Mouse (Mus musculus) limb, embryonic 14.5 days (tissue): Measurements from ENCODE around the gene Srsf4. TPM values are rescaled to one million over a fixed set of nuclear protein-coding genes. Genes with fewer than 3 reads are reported as not detected.

Source experiments
- ATAC-seq: fragments of 200-750 bp; cut with Nextera tagmentation; 2 replicates; pipeline ENCODE4 v1.8.0; 2017; ENCODE audit warnings: low read depth, moderate number of reproducible peaks, moderate TSS enrichment; ENCODE audit not compliant: low FRiP score
- DNase-seq: peaks from one replicate; pipeline ENCODE4 v3.0.0-alpha.2; 2015; ENCODE audit warnings: low spot score
- H3K27ac ChIP-seq: fragments of 300-500 bp; sonication (generic); replicated peaks from 2 replicates; pipeline ENCODE4 v1.5.1; 2014; ENCODE audit warnings: low read depth, mild to moderate bottlenecking, low read length, moderate library complexity, mixed read lengths
- H3K27me3 ChIP-seq: fragments of 300-500 bp; sonication (generic); 2 replicates; pipeline ENCODE4 v1.6.1; 2014; ENCODE audit warnings: low read length, mixed read lengths; ENCODE audit not compliant: control insufficient read depth, insufficient read depth
- H3K36me3 ChIP-seq: fragments of 300-500 bp; sonication (generic); 2 replicates; pipeline ENCODE4 v1.6.1; 2014; ENCODE audit warnings: mild to moderate bottlenecking, low read length, moderate library complexity, mixed read lengths; ENCODE audit not compliant: control insufficient read depth, insufficient read depth
- H3K4me1 ChIP-seq: fragments of 300-500 bp; sonication (generic); 2 replicates; pipeline ENCODE4 v1.6.1; 2014; ENCODE audit warnings: antibody characterized with exemption, low read length, mixed read lengths; ENCODE audit not compliant: control insufficient read depth, insufficient read depth
- H3K4me2 ChIP-seq: fragments of 300-500 bp; sonication (generic); replicated peaks from 2 replicates; pipeline ENCODE4 v1.6.1; 2014; ENCODE audit warnings: low read depth, mild to moderate bottlenecking, low read length, moderate library complexity; ENCODE audit not compliant: severe bottlenecking
- H3K4me3 ChIP-seq: fragments of 300-500 bp; sonication (generic); replicated peaks from 2 replicates; pipeline ENCODE4 v1.5.1; 2014; ENCODE audit warnings: low read length
- H3K9ac ChIP-seq: fragments of 300-500 bp; sonication (generic); 2 replicates; pipeline ENCODE4 v1.6.1; 2014; ENCODE audit warnings: mild to moderate bottlenecking, low read depth, low read length, moderate library complexity; ENCODE audit not compliant: severe bottlenecking
- H3K9me3 ChIP-seq: fragments of 300-500 bp; sonication (generic); 2 replicates; pipeline ENCODE4 v1.6.1; 2016; ENCODE audit warnings: low read length; ENCODE audit not compliant: control insufficient read depth
- POLR2A ChIP-seq: fragments of 200-500 bp; IDR thresholded peaks from 2 replicates; pipeline ENCODE4 v1.8.0; 2012; ENCODE audit warnings: inconsistent platforms, mild to moderate bottlenecking, moderate library complexity, borderline replicate concordance; ENCODE audit not compliant: insufficient read depth, insufficient read length; ENCODE audit errors: extremely low read depth
- WGBS: fragments of 180-500 bp; shearing (Covaris S2); extraction: QIAGEN DNeasy Blood & Tissue Kit; methylation state at CpG from one replicate; pipeline ENCODE4 v1.1.7; 2014; 5-methylcytosine and 5-hydroxymethylcytosine counted together
- polyA plus RNA-seq, 2 experiments: library from polyadenylated mRNA; depleted of rRNA in 1 of 2; stranded (reverse) in 1 of 2; unstranded in 1 of 2; fragments of >200 nt; fragmentation: Nextera tagmentation in 1 of 2; extraction: Ambion mirVana in 1 of 2; gene quantifications; 2 replicates each; pipeline versions ENCODE4 v1.2.1 to v1.2.3; 2012 to 2014

Srsf4 gene
- polyA plus RNA-seq, 2 experiments = 97.7 to 113 TPM

- no peak overlapping the region for H3K27ac ChIP-seq
- no peak overlapping the region for H3K4me2 ChIP-seq
- DNase-seq (no peak), ATAC-seq (no peak)
- no peak for TF ChIP-seq POLR2A
- H3K4me3 ChIP-seq = no peak overlapping the region
- H3K4me1 ChIP-seq = peaks cover 14% of the 10 kb centered on the region
- H3K27me3 ChIP-seq = no peaks in the 10 kb centered on the region
- H3K9me3 ChIP-seq = no peaks in the 10 kb centered on the region
- peaks cover 21% of the 10 kb centered on the region for H3K36me3 ChIP-seq
- WGBS = 78% methylated on average over 3 of the region's 3 CpGs
- H3K9ac ChIP-seq = no peak overlapping the region
Measured at GRCm38 (mm10) chr4:131907912-131908311, 34.5 kb downstream of the Srsf4 start.

DNA sequence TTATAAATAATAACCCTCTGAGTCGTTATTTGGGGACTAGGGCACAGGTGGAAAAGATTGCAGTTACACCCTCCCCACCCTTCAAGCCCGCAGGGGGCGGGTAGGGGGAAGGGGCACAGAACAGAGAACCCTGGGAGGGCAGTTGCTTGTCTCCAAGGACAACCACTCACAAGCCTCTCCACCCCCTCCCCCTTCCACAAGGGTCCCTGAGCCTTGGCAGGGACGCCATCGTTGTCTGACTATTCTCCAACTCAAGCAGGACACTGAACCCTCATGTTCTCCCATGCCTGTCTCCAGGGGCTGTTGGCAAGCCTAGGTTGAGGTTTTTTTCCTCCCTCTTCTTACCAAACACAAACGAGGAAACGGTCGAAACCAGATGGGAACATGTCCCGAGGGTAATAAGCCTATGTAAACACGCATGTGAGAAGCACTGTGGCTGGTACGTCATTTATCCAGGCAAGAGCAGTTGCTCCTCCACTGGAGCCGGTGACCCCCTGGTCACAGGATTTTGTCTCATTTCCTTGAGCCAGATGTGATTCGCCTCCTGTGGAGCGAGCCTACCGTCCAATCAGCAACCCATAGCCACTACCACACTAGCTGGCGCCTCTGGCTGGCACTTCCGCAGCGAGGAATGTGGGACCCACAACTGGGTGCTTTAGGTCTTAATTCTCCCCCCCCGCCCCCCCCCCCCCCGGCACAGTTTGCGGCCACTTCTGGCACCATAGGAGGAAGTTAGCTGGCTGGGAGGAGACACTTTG, 37.0 kb downstream of the Srsf4 start:
- peaks cover 23% of the 10 kb centered on the region for H3K4me1 ChIP-seq
- H3K4me3 ChIP-seq = no peak overlapping the region
- no peak overlapping the region for H3K9ac ChIP-seq
- TF ChIP-seq POLR2A = no peak
- no peaks in the 10 kb centered on the region for H3K27me3 ChIP-seq
- DNase-seq = no peak
- H3K9me3 ChIP-seq = no peaks in the 10 kb centered on the region
- peaks cover 1% of the 10 kb centered on the region; the same call in 1 of the 2 replicates for H3K36me3 ChIP-seq
- 6% methylated on average over 18 of the region's 21 CpGs for WGBS
- H3K4me2 ChIP-seq = peak overlapping the region; percentile 31
- no peak for ATAC-seq
- 0 out of 2 replicates have a peak overlapping the region, but pooled peaks have one; percentile 13 for H3K27ac ChIP-seq

DNA sequence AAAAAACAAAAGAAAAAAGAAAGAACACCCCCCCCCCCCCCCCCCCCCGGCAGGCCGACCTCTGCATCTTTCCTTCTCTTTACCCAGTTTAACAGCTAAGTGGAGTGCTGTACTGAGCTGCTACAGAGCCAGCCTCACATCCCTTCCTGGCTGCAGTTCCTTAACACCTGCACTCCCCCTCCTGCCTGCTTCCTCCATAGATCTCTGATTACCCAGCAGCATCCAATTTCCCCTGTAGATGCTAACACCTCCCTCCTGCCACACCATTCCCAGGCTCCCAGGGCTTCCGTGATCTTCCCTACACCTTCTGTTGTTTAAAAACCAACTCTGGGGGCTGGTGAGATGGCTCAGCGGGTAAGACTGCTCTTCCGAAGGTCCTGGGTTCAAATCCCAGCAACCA, 38.1 kb downstream of the Srsf4 start:
- TF ChIP-seq POLR2A = no peak
- H3K4me1 ChIP-seq = peaks cover 33% of the 10 kb centered on the region
- no peaks in the 10 kb centered on the region for H3K36me3 ChIP-seq
- H3K9ac ChIP-seq = no peak overlapping the region
- WGBS = 44% methylated on average over 3 of the region's 5 CpGs
- no peak overlapping the region for H3K27ac ChIP-seq
- H3K9me3 ChIP-seq = no peaks in the 10 kb centered on the region
- H3K4me3 ChIP-seq = no peak overlapping the region
- no peaks in the 10 kb centered on the region for H3K27me3 ChIP-seq
- ATAC-seq (no peak), DNase-seq (no peak)
- no peak overlapping the region for H3K4me2 ChIP-seq

DNA sequence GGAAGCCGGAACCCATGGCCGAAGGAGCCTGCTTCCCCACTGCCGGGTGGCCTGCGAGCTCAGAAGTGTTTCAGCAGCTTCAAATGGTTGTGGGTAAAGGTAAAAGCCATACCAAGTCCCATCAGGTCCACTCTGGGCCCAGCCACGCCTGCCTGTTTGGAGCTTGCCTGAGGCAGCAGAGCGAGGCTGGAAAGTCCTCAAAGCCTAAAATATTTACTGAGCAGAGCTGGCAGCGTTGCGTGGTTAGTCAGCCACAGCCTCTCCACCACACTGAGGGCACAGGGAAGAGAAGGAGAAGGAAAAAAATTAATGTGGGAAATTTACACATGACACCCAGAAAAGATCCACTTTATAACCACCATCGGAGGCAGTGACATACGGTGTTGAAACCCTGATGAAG, 40.1 kb downstream of the Srsf4 start:
- H3K9me3 ChIP-seq = no peaks in the 10 kb centered on the region
- no peak for TF ChIP-seq POLR2A
- no peak overlapping the region for H3K27ac ChIP-seq
- peaks cover 44% of the 10 kb centered on the region for H3K4me1 ChIP-seq
- 41% methylated on average over 10 of the region's 10 CpGs for WGBS
- no peak for ATAC-seq
- H3K9ac ChIP-seq = no peak overlapping the region
- no peak overlapping the region for H3K4me2 ChIP-seq
- H3K36me3 ChIP-seq = no peaks in the 10 kb centered on the region
- DNase-seq = no peak
- no peak overlapping the region for H3K4me3 ChIP-seq
- H3K27me3 ChIP-seq = no peaks in the 10 kb centered on the region; the same call in 1 of the 2 replicates

GRCm38 (mm10) chr4:131914046-131914643, 40.7 kb downstream of the Srsf4 start:
- no peaks in the 10 kb centered on the region for H3K9me3 ChIP-seq
- no peak overlapping the region for H3K4me3 ChIP-seq
- no peak for TF ChIP-seq POLR2A
- DNase-seq = no peak
- no peak overlapping the region for H3K27ac ChIP-seq
- WGBS = 13% methylated on average over 9 of the region's 9 CpGs
- no peak overlapping the region for H3K9ac ChIP-seq
- peaks cover 50% of the 10 kb centered on the region for H3K4me1 ChIP-seq
- no peaks in the 10 kb centered on the region; the same call in 1 of the 2 replicates for H3K27me3 ChIP-seq
- no peak for ATAC-seq
- peak overlapping the region; percentile 40; the same call in 1 of the 2 replicates for H3K4me2 ChIP-seq
- H3K36me3 ChIP-seq = no peaks in the 10 kb centered on the region
